Mouse (Mus musculus): ENCODE measurements around the gene 4930568D16Rik.

- TF ChIP-seq CTCF (IDR thresholded peaks at IDR 0.05; ENCODE audit: control insufficient read depth, insufficient read depth, low read length) (no peak), POLR2A (IDR thresholded peaks at IDR 0.05; ENCODE audit: borderline replicate concordance, control insufficient read depth, low read depth, low read length) (no peak)
Measured at GRCm38 (mm10) chr2:35326931-35327330, 40.6 kb downstream of the 4930568D16Rik start.

Data from bone marrow, adult 2 months (tissue).